Mouse (Mus musculus) right cerebral cortex, adult 2 months (tissue): ENCODE measurements at regions not wholly inside any gene's neighbourhood (a gene's known extent, or its start where the extent isn't known, plus 50 kb on each side); places are given as distances from the start of the nearest gene placed in this dataset.
A peak's percentile ranks its signal among the peaks of the same experiment; 100 is the strongest.

Source experiments
- DNase-seq, 2 experiments: peaks; one replicate each; pipeline ENCODE4 v3.0.0; 2021 to 2022; ENCODE audit warnings: low spot score in 2 of 2

DNA sequence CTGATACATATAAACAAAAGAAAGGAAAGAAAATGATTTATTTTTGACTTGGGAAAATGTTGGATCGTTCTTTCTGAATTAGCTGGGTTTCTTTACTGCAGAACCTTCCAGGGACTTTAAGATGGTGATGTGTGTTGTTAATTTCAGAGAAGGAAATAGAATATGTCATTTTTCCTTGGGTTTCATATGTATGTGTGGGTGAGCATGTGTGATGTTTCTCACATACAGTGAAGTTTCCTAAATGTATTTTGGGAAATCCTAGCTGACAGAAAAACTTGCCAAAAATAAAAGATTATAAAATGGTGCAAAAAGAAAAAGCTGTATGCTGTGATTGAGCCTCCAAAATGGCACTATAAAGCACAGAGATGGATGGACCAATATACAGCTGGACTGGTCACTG lies 319.2 kb downstream of the Lmx1a start:
- DNase-seq = no peak

DNA sequence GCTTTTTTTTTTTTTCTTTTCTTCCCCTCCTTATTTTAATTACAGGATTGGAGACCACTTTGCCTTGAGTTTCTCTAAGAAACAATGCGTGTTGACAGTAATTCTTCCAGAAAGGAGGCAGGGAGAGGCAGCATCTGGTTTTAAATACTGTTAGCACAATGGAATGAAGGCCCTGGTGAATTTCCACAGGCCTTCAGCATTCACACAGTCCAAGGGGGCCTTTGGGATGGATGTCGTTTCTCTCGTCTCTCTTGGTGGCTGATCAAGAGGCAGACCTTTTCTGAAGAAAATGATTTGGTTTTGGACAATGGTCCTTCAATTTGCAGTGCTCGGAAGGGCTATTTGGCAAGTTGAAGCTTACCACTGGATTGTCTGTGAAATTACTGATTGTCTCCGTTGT lies 321.4 kb downstream of the Lmx1a start:
- DNase-seq = no peak

DNA sequence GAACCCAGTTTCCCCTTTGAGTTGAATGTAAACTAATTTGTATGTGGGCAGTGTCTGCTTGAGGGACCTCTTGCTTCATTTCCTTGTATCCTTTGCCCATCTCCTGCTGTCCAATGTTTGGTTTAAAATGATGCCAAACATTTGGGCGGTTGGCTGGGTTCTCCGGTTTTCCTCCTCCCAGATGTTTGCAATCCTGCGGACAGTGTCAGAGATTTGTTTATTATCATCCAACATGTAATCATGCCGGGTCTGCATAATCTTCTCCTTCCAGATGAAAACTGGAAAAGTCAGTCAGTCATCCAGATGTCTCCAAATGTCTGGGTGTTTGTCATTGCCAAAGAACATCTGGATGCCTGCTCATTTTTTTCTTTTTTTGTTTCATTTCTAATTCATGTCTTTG lies 323.0 kb downstream of the Lmx1a start:
- no peak for DNase-seq

DNA sequence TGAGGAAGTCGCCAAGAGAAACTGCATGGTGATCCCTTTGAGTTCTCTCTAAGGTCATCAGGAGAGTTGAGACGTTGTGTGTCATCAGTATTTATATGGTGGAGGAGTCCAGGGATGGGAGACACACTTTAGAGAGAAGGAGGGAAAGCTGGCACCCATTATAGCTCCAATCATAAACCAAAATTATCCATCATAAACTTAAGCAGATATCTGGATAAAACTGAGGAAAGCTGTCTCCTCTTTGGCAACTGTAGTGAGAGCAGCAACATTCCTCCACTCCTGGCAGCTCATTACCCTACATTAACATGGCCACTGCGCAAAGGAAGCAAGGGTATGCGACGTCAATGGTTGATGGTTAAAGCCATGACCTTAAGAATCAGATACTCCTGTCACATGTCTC lies 323.6 kb downstream of the Lmx1a start:
- no peak for DNase-seq

GRCm38 (mm10) chr1:168016375-168016890 lies 327.4 kb downstream of the Lmx1a start:
- no peak for DNase-seq

DNA sequence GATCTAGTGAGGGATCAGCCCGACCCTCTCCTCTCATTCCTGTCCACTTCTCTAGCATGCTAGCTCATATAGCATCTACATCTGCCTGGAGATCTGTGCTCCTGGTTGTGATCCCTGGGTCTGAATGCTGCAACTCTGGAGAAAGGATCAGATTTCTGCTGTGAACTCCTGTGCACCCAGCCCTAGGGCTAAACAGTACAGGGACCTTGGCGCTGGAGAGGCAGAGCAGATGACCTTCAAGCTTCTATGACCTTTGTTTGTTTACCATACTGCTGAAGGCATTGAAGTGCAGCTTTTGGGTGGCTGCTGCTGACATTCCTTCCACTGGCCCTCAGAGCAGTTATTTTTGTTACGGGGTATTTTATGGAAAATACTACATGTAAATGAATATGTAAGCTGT lies 337.4 kb downstream of the Lmx1a start:
- DNase-seq = no peak

- peak; percentile 34 to 37 for DNase-seq
These were observed 355.7 kb downstream of the Lmx1a start for GRCm38 (mm10) chr1:168044765-168045164.

- DNase-seq = no peak
These were observed 357.3 kb downstream of the Lmx1a start for GRCm38 (mm10) chr1:168046347-168046746.

DNA sequence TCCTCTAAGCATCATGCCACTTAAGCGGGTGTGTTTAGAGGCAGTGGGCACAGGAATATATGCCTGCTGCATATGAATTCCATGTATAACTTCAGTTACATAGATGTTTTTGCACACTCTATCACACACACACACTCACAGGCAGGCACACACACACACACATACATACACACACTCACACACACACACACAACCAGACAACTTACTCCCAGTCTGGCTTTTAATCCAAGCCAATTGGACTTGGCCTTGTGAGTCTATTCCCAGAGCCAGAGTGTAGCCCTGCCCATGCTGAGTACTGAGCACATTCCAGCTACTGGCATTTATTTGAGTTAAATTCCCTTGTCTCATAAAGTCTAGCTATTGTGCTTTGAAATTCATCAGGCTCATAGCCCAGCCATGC lies 357.7 kb downstream of the Lmx1a start:
- no peak for DNase-seq

GRCm38 (mm10) chr1:168049965-168050364 lies 360.9 kb downstream of the Lmx1a start:
- DNase-seq = no peak

GRCm38 (mm10) chr1:168056479-168056878 lies 367.4 kb downstream of the Lmx1a start:
- DNase-seq = no peak

GRCm38 (mm10) chr1:168057479-168057878 lies 368.4 kb downstream of the Lmx1a start:
- DNase-seq = no peak

- no peak for DNase-seq
These were observed 369.7 kb downstream of the Lmx1a start for GRCm38 (mm10) chr1:168058769-168059168.

DNA sequence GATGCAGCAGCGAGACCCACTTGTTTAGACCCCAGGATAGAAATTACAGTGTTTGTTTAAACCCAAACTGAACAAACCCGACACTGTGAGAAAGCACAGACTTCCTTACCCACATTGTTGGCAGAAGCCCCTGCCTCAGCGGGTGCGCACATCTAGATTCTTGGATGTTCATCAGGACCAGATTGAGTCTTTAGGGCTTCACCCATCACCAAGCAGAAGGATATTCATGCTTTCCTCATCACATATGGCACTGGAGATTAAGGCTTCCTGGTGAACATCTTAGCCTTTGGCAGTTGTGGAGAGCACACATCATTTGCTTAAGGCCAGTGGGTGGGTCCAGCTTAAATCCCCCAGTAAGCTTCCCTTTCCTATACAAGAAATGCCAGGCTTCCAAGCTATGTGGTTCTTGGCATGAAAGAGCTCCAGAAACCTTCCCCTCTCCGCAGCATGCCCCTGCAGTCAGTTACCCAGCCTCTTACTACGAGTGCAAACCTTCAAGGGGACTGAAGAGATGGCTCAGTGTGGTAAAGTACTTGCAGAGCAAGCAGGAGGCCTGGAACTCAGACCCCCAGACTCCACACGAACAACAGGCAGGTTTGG lies 367.9 kb downstream of the Pbx1 start:
- no peak for DNase-seq

DNA sequence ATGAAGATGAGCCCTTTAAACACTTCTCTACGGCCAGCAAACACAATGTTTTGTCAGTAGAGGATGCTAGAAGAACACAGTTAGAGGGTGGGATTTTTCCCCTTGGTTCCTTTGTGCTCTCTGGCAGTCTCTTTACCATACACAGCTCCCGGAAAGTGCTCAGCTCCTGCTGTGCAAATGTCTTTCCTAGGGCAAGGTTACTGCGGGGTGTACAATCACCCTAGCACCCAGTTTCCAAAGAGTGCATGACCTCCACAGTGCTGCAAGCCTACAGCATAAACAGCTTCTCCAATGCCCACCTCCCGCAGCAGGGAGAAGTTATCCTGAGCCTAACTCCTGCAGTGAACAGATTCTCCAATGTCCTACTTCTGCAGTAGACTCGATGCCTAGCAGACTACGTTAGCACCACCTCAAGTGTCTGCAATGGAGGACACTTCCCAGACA lies 366.4 kb downstream of the Pbx1 start:
- DNase-seq = no peak

GRCm38 (mm10) chr1:168066810-168067209 lies 365.3 kb downstream of the Pbx1 start:
- no peak for DNase-seq

GRCm38 (mm10) chr1:168068003-168068919 lies 363.8 kb downstream of the Pbx1 start:
- no peak for DNase-seq

DNA sequence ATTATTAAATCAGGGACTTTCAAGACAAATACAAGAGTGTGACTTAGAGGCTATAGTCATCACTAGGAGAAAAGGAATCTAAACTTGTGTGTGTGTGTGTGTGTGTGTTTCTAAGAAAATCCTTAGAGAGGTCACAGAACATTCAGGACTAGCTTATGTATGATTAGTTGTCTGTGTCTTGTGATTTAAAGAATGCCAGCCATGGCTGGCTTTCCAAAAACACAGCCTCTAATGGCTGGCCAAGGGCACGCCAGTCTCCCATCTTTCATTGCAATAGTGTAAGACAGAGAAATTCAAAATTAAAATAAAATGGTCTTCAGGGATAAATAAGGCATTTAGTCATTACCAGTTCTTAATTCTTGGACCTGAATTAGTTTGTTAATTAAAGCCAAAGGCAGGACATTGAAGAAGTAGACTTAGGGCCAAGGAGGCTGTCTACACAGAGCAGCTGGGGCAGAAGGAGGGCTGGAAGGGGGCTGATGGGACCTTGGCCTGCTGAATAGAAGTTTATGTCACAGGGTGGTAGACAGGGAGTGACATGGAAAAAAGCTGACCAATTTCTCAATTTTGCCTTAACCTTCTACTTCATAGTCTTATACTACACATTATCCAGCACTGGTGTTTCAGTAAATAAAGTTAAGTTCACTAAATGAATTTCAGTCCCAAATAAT lies 363.0 kb downstream of the Pbx1 start:
- no peak for DNase-seq
